Mouse (Mus musculus) T-helper 17 cell (primary cell): ENCODE results near the gene C1qa.

Source experiments
- in situ Hi-C, 2 experiments: fragments of 300-600 bp; cut with MboI, MseI; formaldehyde crosslinking; loops; 1 replicate in 1 of 2; 2 replicates in 1 of 2; pipeline ENCODE4 v1.15.1; 2025; ENCODE audit warnings: high pct_unique_total_duplicates in 2 of 2

The C1qa gene

DNA sequence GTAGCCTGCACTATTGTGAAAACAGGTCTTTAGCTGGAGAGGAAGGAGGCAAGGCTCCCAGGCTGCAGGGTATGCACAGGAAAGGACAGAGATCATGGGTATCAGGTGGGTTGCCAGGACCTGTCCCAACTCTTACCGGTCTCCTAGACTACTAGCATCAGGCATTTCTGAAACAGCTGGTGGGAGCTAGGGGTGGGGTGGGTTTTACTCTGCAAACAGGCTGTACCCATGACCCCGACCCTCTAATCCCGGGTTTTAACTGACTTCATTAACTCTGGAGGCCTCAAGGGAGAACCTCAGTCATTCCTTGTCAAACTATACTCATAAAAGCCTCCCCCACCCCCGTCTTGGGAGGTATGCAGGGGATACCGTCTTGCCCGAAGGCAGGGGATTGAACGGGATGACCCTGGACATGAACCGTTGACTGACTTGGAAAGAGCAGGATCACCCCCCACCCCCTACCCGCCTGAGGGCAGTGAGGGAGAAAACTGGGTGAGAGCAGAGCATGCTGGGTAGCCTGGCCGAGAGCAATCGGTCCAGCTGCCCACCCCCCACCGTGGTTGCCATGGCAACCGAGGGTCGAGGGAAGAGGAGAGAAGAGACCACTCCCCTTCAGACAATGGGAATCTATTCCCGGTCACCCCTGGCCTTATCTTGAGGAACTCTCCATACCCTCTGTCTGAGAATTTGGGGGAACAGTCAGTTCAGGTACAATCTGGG is 33.7 kb downstream of the C1qa start:
- in situ Hi-C loops = no loop called here

DNA sequence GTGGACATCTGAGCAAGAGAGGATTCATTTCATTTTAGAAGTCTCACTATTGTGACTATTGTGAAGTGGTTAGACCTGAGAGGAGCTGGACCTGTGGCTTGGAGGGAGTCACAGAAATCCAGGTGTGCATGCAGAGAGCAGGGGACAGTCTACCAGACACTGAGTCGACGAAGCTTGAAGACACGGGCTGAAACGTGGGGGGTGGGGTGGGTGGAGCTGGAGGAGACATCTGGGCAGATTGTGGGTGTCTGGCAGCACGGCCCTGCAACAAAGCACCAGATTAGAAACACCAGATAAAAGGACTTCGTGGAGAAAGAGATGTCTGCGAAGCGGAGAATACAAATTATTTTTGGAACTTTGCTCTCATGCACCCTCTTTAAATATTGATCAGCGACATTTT is 35.1 kb downstream of the C1qa start:
- in situ Hi-C loops = no loop called here

DNA sequence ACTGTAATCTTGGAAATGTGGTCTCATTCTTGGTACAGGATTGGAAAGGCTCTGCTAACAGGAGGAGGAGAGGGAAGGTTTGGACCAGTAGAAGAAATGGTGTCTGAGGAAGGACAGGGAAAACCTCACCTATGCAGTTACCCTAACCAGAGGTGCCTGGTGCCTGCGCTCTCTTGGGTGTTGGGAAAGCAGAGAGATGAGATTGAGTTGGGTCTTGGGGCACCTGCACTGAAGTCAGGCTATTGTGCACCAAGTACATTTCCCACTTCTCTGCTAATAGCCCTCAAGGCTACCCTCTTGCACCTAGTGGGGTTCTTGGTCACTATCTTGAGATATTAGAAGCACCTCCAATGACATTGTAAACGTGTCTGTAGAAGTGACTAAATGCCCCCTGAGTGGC is 36.2 kb downstream of the C1qa start:
- in situ Hi-C loops = no loop called here

DNA sequence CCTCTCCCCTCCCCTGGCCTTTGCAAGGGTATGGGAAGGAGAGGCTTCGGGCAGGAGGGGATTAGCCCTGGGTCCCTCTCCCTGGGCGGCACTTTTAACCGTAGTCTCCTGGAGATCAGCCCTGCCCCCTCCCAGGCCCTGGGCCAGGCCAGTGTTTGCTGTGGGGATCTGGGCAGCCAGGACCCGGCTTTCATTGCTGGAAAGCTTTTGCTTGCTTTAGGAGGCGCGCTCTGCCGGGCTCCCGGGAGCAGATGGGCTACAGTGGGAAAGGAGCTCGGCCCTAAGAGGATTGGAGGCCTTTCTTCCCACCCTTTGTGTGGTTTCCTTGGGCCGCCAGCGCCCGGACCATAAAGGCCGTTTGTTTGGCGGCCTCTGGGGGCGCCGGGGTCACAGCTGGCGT is 36.8 kb downstream of the C1qa start:
- in situ Hi-C loops = no loop called here

DNA sequence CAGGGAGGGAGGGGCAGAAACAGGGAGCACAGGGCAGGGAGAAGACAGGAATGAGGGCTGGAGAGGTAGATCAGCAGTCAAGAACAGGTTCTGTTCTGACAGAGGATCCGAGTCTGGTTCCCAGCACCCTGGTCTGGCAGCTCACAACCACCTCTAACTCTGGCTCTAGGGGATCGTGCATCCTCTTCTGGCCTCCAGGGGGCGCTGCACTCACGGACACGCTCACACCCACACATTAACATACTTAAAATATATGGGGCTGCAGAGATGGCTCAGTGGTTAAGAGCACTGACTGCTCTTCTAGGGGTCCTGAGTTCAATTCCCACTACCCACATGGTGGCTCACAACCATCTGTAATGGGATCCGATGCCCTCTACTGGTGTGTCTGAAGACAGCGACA is 38.6 kb downstream of the C1qa start:
- in situ Hi-C loops = no loop called here

DNA sequence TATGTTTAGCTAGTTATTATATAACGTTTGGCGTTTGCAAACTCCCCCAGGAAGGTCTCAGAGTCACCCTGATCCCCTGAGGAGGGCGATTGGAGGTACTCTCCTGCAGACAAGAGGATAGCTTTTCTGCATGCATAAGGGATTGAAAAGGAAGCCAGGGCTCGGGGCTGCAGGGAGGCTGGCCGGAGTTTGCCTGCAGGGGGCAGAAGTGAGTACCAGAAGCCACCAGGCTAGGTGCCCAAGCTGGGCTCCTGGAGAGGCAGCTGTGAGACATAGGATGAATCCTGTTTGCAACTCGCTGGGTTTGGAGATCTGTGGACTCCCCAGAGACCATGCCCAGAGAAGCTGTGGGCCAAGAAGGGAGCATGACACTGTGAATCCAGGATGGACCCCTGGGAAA is 43.5 kb downstream of the C1qa start:
- in situ Hi-C loops = no loop called here

GRCm38 (mm10) chr4:136852989-136853388 is 45.6 kb downstream of the C1qa start:
- in situ Hi-C loops = no loop called here

GRCm38 (mm10) chr4:136852119-136852518 is 46.5 kb downstream of the C1qa start:
- in situ Hi-C loops = no loop called here

GRCm38 (mm10) chr4:136848565-136848964 is 50.0 kb downstream of the C1qa start:
- in situ Hi-C loops = no loop called here

GRCm38 (mm10) chr4:136847166-136847565 is 51.4 kb downstream of the C1qa start:
- in situ Hi-C loops = no loop called here
